Mouse (Mus musculus): ENCODE results near the gene Dmrt1.

Dmrt1 gene

GRCm38 (mm10) chr19:25622291-25623251, 117.2 kb downstream of the Dmrt1 start:
- DNase-seq (ENCODE audit: low read depth, low spot score): peak; percentile 57

- DNase-seq (ENCODE audit: low read depth, low spot score): peak; percentile 75
These were observed 123.1 kb downstream of the Dmrt1 start for GRCm38 (mm10) chr19:25628490-25628889.

- DNase-seq (ENCODE audit: low read depth, low spot score): no peak
These were observed 129.7 kb downstream of the Dmrt1 start for GRCm38 (mm10) chr19:25635119-25635518.

GRCm38 (mm10) chr19:25635622-25636244, 130.3 kb downstream of the Dmrt1 start:
- DNase-seq (ENCODE audit: low read depth, low spot score): peak; percentile 60

- no peak for DNase-seq (ENCODE audit: low read depth, low spot score)
These were observed 133.4 kb downstream of the Dmrt1 start for GRCm38 (mm10) chr19:25638766-25639361.

- no peak for DNase-seq (ENCODE audit: low read depth, low spot score)
These were observed 136.4 kb downstream of the Dmrt1 start for GRCm38 (mm10) chr19:25641786-25642185.

GRCm38 (mm10) chr19:25647136-25647535, 141.7 kb downstream of the Dmrt1 start:
- DNase-seq (ENCODE audit: low read depth, low spot score): no peak

- no peak for DNase-seq (ENCODE audit: low read depth, low spot score)
These were observed 143.3 kb downstream of the Dmrt1 start for GRCm38 (mm10) chr19:25648701-25649100.

GRCm38 (mm10) chr19:25650474-25650873, 145.1 kb downstream of the Dmrt1 start:
- no peak for DNase-seq (ENCODE audit: low read depth, low spot score)

GRCm38 (mm10) chr19:25652560-25652959, 147.1 kb downstream of the Dmrt1 start:
- peak; percentile 56 for DNase-seq (ENCODE audit: low read depth, low spot score)
